Mouse (Mus musculus) embryonic facial prominence, embryonic 15.5 days (tissue): ENCODE measurements around the gene Ryr2. TPM values are rescaled to one million over a fixed set of nuclear protein-coding genes. Genes with fewer than 3 reads are reported as not detected.

Source experiments
- ATAC-seq: fragments of 200-750 bp; cut with Nextera tagmentation; 2 replicates; pipeline ENCODE4 v1.8.0; 2017; ENCODE audit warnings: low read depth, moderate TSS enrichment; ENCODE audit not compliant: insufficient number of reproducible peaks, low FRiP score, low TSS enrichment
- H3K27ac ChIP-seq: fragments of 300-500 bp; sonication (generic); replicated peaks from 2 replicates; pipeline ENCODE4 v1.5.1; 2015; ENCODE audit warnings: mild to moderate bottlenecking, inconsistent platforms
- H3K27me3 ChIP-seq: fragments of 300-500 bp; sonication (generic); 2 replicates; pipeline ENCODE4 v1.6.1; 2015; ENCODE audit warnings: inconsistent platforms
- H3K36me3 ChIP-seq: fragments of 300-500 bp; sonication (generic); 2 replicates; pipeline ENCODE4 v1.6.1; 2015; ENCODE audit warnings: mild to moderate bottlenecking, inconsistent platforms
- H3K4me1 ChIP-seq: fragments of 300-500 bp; sonication (generic); 2 replicates; pipeline ENCODE4 v1.6.1; 2015; ENCODE audit warnings: inconsistent platforms
- H3K4me2 ChIP-seq: fragments of 300-500 bp; sonication (generic); replicated peaks from 2 replicates; pipeline ENCODE4 v1.6.1; 2015; ENCODE audit warnings: mild to moderate bottlenecking, inconsistent platforms
- H3K4me3 ChIP-seq: fragments of 300-500 bp; sonication (generic); replicated peaks from 2 replicates; pipeline ENCODE4 v1.5.1; 2015; ENCODE audit warnings: mild to moderate bottlenecking, inconsistent platforms
- H3K9ac ChIP-seq: fragments of 300-500 bp; sonication (generic); 2 replicates; pipeline ENCODE4 v1.6.1; 2015; ENCODE audit warnings: inconsistent platforms
- H3K9me3 ChIP-seq: fragments of 300-500 bp; sonication (generic); replicated peaks from 2 replicates; pipeline ENCODE4 v1.6.1; 2016; ENCODE audit warnings: inconsistent platforms
- WGBS: fragments of 180-500 bp; shearing (Covaris S2); methylation state at CpG from one replicate; pipeline ENCODE4 v1.1.7; 2015; 5-methylcytosine and 5-hydroxymethylcytosine counted together
- polyA plus RNA-seq: library from polyadenylated mRNA; unstranded; fragments of >200 nt; fragmentation: Nextera tagmentation; extraction: Ambion mirVana; gene quantifications from 2 replicates; pipeline ENCODE4 v1.2.1, GENCODE M21; 2015

Ryr2 gene
- polyA plus RNA-seq, 1 experiment from 2014 or later: 0.56 TPM

- ATAC-seq: no peak
- H3K27me3 ChIP-seq: no peaks in the 10 kb centered on the region
- H3K4me2 ChIP-seq: no peak overlapping the region
- H3K27ac ChIP-seq: no peak overlapping the region
- no peak overlapping the region for H3K9ac ChIP-seq
- H3K4me3 ChIP-seq: no peak overlapping the region
- H3K4me1 ChIP-seq: no peaks in the 10 kb centered on the region
- no peaks in the 10 kb centered on the region for H3K36me3 ChIP-seq
- no peaks in the 10 kb centered on the region for H3K9me3 ChIP-seq
These were observed 173.4 kb downstream of the Ryr2 start for GRCm38 (mm10) chr13:11933334-11933733.

- WGBS: 81% methylated on average over 3 of the region's 3 CpGs
These were observed 178.0 kb downstream of the Ryr2 start for GRCm38 (mm10) chr13:11928709-11929108.

GRCm38 (mm10) chr13:11927727-11928126 is 179.0 kb downstream of the Ryr2 start:
- no peak overlapping the region for H3K4me2 ChIP-seq
- no peaks in the 10 kb centered on the region for H3K27me3 ChIP-seq
- H3K9ac ChIP-seq: no peak overlapping the region
- no peaks in the 10 kb centered on the region for H3K36me3 ChIP-seq
- H3K4me3 ChIP-seq: no peak overlapping the region
- H3K9me3 ChIP-seq: no peaks in the 10 kb centered on the region
- WGBS: 81% methylated on average over 4 of the region's 4 CpGs
- no peak for ATAC-seq
- no peaks in the 10 kb centered on the region for H3K4me1 ChIP-seq
- H3K27ac ChIP-seq: no peak overlapping the region

More at GRCm38 (mm10) chr13:11928709-11929108, 178.0 kb downstream of the Ryr2 start:
- H3K4me1 ChIP-seq: no peaks in the 10 kb centered on the region
- no peaks in the 10 kb centered on the region for H3K27me3 ChIP-seq
- ATAC-seq: no peak
- no peak overlapping the region for H3K4me2 ChIP-seq
- H3K36me3 ChIP-seq: no peaks in the 10 kb centered on the region
- H3K4me3 ChIP-seq: no peak overlapping the region
- H3K27ac ChIP-seq: no peak overlapping the region
- H3K9ac ChIP-seq: no peak overlapping the region
- no peaks in the 10 kb centered on the region for H3K9me3 ChIP-seq

GRCm38 (mm10) chr13:11926720-11927500 is 179.8 kb downstream of the Ryr2 start:
- no peaks in the 10 kb centered on the region for H3K4me1 ChIP-seq

GRCm38 (mm10) chr13:11926215-11926614 is 180.5 kb downstream of the Ryr2 start:
- WGBS: 73% methylated on average over 2 of the region's 2 CpGs
- H3K4me2 ChIP-seq: no peak overlapping the region
- no peak overlapping the region for H3K9ac ChIP-seq
- H3K27ac ChIP-seq: no peak overlapping the region
- H3K4me1 ChIP-seq: no peaks in the 10 kb centered on the region
- no peak overlapping the region for H3K4me3 ChIP-seq
- no peak for ATAC-seq
- no peaks in the 10 kb centered on the region for H3K36me3 ChIP-seq
- no peaks in the 10 kb centered on the region for H3K9me3 ChIP-seq
- H3K27me3 ChIP-seq: no peaks in the 10 kb centered on the region

More at GRCm38 (mm10) chr13:11926720-11927500, 179.8 kb downstream of the Ryr2 start:
- Histone ChIP-seq H3K27ac (no peak overlapping the region), H3K27me3 (no peaks in the 10 kb centered on the region), H3K36me3 (no peaks in the 10 kb centered on the region), H3K9me3 (no peaks in the 10 kb centered on the region), H3K4me2 (no peak overlapping the region), H3K9ac (no peak overlapping the region), H3K4me3 (no peak overlapping the region)
- 48% methylated on average over 11 of the region's 11 CpGs for WGBS
- ATAC-seq: no peak

- H3K4me3 ChIP-seq: no peak overlapping the region
- H3K27ac ChIP-seq: no peak overlapping the region
- no peak overlapping the region for H3K4me2 ChIP-seq
- H3K4me1 ChIP-seq: no peaks in the 10 kb centered on the region
- no peaks in the 10 kb centered on the region for H3K27me3 ChIP-seq
- WGBS: 87% methylated on average over 3 of the region's 3 CpGs
- no peaks in the 10 kb centered on the region for H3K9me3 ChIP-seq
- ATAC-seq: no peak
- H3K36me3 ChIP-seq: no peaks in the 10 kb centered on the region
- H3K9ac ChIP-seq: no peak overlapping the region
These were observed 182.0 kb downstream of the Ryr2 start for GRCm38 (mm10) chr13:11924732-11925131.

GRCm38 (mm10) chr13:11920495-11920894 is 186.2 kb downstream of the Ryr2 start:
- Histone ChIP-seq H3K4me3 (no peak overlapping the region), H3K27ac (no peak overlapping the region), H3K27me3 (no peaks in the 10 kb centered on the region), H3K4me1 (no peaks in the 10 kb centered on the region), H3K9ac (no peak overlapping the region), H3K36me3 (no peaks in the 10 kb centered on the region), H3K9me3 (no peaks in the 10 kb centered on the region), H3K4me2 (no peak overlapping the region)
- 66% methylated on average over 1 of the region's 1 CpGs for WGBS
- ATAC-seq: no peak

GRCm38 (mm10) chr13:11919448-11919847 is 187.3 kb downstream of the Ryr2 start:
- no peak overlapping the region for H3K4me3 ChIP-seq
- H3K4me1 ChIP-seq: no peaks in the 10 kb centered on the region
- no peak overlapping the region for H3K27ac ChIP-seq
- no peak for ATAC-seq
- H3K9ac ChIP-seq: no peak overlapping the region
- WGBS: 83% methylated on average over 6 of the region's 6 CpGs
- no peaks in the 10 kb centered on the region for H3K9me3 ChIP-seq
- H3K27me3 ChIP-seq: no peaks in the 10 kb centered on the region
- H3K36me3 ChIP-seq: no peaks in the 10 kb centered on the region
- H3K4me2 ChIP-seq: no peak overlapping the region

- H3K9me3 ChIP-seq: no peaks in the 10 kb centered on the region
- H3K27me3 ChIP-seq: no peaks in the 10 kb centered on the region
- 83% methylated on average over 2 of the region's 2 CpGs for WGBS
- H3K4me3 ChIP-seq: no peak overlapping the region
- no peaks in the 10 kb centered on the region for H3K4me1 ChIP-seq
- H3K4me2 ChIP-seq: no peak overlapping the region
- no peak overlapping the region for H3K9ac ChIP-seq
- ATAC-seq: no peak
- no peaks in the 10 kb centered on the region for H3K36me3 ChIP-seq
- no peak overlapping the region for H3K27ac ChIP-seq
These were observed 191.1 kb downstream of the Ryr2 start for GRCm38 (mm10) chr13:11915619-11916018.

- 68% methylated on average over 3 of the region's 3 CpGs for WGBS
- Histone ChIP-seq H3K4me2 (no peak overlapping the region), H3K9ac (no peak overlapping the region), H3K27ac (no peak overlapping the region), H3K36me3 (no peaks in the 10 kb centered on the region), H3K4me1 (no peaks in the 10 kb centered on the region), H3K9me3 (no peaks in the 10 kb centered on the region), H3K27me3 (no peaks in the 10 kb centered on the region), H3K4me3 (no peak overlapping the region)
- no peak for ATAC-seq
These were observed 192.1 kb downstream of the Ryr2 start for GRCm38 (mm10) chr13:11914682-11915081.

GRCm38 (mm10) chr13:11912208-11912607 is 194.5 kb downstream of the Ryr2 start:
- H3K4me3 ChIP-seq: no peak overlapping the region

GRCm38 (mm10) chr13:11908123-11908522 is 198.6 kb downstream of the Ryr2 start:
- H3K9me3 ChIP-seq: no peaks in the 10 kb centered on the region
- WGBS: 78% methylated on average over 4 of the region's 4 CpGs
- no peaks in the 10 kb centered on the region for H3K4me1 ChIP-seq
- H3K27ac ChIP-seq: no peak overlapping the region
- no peak overlapping the region for H3K9ac ChIP-seq
- no peaks in the 10 kb centered on the region for H3K27me3 ChIP-seq
- H3K36me3 ChIP-seq: no peaks in the 10 kb centered on the region
- no peak overlapping the region for H3K4me3 ChIP-seq
- no peak for ATAC-seq
- H3K4me2 ChIP-seq: no peak overlapping the region

More at GRCm38 (mm10) chr13:11912208-11912607, 194.5 kb downstream of the Ryr2 start:
- Histone ChIP-seq H3K9me3 (no peaks in the 10 kb centered on the region), H3K4me1 (no peaks in the 10 kb centered on the region), H3K4me2 (no peak overlapping the region), H3K27ac (no peak overlapping the region), H3K27me3 (no peaks in the 10 kb centered on the region), H3K36me3 (no peaks in the 10 kb centered on the region), H3K9ac (no peak overlapping the region)
- 83% methylated on average over 2 of the region's 2 CpGs for WGBS
- no peak for ATAC-seq
